Mouse (Mus musculus) inflammation-experienced regulatory T-cells, adult 6 months (primary cell): ENCODE measurements around the gene Arhgdia. TPM values are rescaled to one million over a fixed set of nuclear protein-coding genes. Genes with fewer than 3 reads are reported as not detected.

Source experiments
- ATAC-seq: one replicate; pipeline ENCODE4 v1.8.0; 2017
- polyA plus RNA-seq, 3 experiments: library from polyadenylated mRNA; unstranded; fragments of 100-300 nt; shearing (Covaris generic); gene quantifications; one replicate each; pipeline ENCODE4 v1.2.1; 2017

Arhgdia gene
- polyA plus RNA-seq, 3 experiments from 2014 or later = 624 to 862 (median 685) TPM

- ATAC-seq = no peak
These were observed 31.2 kb downstream of the Arhgdia start for GRCm38 (mm10) chr11:120549986-120550809.

DNA sequence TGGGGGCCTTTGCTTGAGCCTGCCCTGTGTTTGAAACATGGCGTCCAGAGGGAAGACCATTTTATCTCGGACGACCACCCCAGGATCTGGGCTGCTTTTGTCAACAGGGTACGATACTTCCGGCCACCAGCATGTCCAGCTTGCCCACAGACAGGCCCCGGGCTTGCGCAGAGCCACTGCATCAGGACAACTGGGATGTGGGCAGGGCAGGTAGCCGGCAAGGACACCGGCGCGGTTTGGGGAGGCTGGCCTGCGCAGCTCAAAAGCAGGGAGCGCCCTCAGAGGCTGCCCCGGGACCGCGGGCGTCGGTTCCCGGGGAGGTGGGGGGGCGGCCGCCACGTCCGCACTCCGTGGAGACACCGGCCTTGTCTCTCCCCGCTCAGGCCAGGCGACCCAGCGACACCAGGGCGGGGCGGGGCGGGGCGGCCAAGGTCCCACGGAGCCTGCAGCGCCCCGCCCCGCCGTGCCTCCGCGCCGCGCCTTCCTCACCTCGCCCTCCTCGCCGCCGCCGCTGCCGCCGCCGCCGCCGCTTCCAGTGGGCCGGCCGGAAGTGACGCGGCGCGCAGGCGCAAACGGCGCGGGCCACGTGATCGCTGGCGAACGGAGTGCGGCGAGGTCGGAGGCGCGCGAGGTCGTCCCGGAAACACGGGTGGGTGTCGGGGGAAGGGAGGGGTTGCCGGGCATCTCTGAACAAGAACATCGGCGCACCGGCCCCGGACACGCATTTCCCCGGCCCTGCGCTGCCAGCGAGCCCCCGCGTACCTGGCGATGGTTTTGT is 32.1 kb downstream of the Arhgdia start, which contains the start of gene Mcrip1:
Gene Mcrip1, minus strand, starts transcription at position 560 of the 778 bp plus-strand sequence.
- peak; percentile 78 for ATAC-seq

- no peak for ATAC-seq
These were observed 32.6 kb downstream of the Arhgdia start for GRCm38 (mm10) chr11:120548786-120549167.

DNA sequence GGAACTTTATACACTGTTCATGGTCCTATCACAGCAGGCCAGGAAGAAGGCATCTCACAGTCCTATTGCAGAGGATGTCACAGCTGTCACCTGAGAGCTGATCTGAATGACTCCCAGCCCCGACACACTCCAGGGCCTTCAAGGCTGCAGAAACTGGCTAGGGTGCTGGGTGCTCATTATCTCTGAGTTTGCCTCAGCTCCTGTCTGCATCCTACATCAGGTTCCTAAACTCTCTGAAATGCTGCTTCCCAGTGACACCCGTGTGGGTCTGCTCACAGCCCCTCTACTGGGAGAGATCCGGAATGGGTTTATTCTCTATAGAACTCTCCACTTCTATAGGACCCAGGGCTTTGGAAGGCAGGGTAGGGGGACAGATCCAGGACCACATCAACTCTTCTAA is 33.2 kb downstream of the Arhgdia start:
- ATAC-seq = no peak

DNA sequence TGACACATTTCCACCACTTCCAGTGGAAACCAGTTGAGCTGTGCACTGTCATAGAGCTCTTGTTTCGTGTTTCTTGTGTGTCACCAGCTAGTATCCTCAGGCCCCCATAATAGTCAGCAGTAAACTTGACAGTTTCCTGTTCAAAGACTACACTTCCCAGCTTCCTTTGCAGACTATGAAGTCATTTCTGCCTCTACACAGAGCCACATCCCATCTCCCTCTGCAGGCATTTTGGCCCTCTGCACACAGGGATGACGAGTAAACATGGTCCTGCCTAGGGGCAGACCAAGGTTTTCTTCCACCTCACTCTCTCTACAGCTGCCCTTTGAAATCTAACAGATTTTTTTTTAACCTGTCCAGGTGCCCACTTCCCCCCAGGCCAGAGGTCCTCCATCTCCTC is 34.0 kb downstream of the Arhgdia start:
- ATAC-seq = peak; percentile 58

DNA sequence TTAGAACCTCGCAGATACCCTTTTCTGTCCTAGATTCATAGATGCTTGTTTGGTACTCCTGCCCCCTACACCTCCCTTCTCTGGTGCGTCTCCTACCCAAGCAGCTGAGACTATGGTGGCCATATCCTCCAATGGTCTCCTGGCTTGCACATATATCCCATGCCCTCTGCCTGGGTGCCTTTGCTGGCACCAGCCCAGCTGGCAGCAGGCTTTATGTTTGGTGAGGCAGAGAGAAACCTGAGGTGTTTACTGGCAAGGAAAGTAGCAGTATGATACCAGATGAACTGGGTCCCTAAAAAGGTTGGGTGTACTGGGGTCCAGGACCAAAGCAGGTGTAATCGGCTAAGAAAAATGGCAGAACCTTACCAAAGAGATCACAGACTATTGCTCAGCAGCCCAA is 35.5 kb downstream of the Arhgdia start:
- no peak for ATAC-seq

- ATAC-seq = no peak
These were observed 39.0 kb downstream of the Arhgdia start for GRCm38 (mm10) chr11:120542376-120542775.

DNA sequence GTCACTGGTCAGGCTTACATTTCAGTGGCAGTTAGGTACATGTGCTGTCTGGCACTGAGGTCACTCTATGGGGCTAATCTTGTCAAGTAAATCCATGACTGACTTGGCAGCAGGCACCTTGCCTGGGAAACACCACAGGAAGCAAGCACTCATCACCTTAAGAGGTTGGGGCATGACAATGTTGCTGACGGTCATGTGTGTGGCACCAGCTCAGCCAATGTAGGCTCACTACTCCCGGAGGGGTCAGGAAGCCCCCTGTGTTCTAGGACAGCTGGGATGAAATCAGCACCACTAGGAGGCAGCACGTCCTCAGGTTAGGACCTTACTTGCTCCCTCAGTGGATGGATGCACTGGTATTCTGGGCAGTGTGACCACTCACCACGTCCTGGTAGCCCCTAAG is 39.5 kb downstream of the Arhgdia start:
- no peak for ATAC-seq

DNA sequence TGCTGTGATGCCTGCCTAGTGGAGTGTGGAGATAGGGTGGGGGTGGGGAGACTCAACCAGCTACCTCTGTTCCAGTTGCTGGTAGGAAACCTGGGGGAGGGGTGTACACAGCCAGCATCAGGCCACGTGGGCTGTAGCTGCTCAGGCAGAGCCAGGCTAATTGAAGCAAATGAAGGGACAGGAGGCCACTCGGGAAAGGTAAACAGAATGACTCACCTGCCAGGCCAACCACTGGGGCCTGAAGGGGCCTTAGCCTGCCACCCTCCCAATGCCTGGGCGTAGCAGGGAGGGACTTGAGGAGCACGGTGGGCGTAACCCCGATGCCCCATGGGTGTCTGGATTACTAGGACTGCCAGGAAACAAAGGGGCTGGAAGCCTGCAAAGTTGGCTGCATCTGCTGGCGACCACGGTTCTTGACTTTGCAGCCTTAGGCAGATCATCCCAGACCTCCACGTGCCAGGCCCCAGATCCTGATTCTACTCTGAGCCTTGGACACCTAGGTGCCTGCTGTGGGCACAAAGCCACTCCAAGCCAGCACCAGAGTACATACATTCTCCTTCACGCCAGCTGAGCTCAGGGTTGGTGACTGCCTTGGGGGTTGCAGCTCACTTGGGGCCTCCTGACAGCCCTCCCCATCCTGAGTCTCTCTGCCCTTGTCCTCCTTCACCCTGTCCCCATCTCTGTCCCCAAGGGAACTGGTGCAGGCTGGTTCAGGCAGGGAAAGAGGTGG is 42.0 kb downstream of the Arhgdia start:
- ATAC-seq = no peak

- ATAC-seq = no peak
These were observed 42.5 kb downstream of the Arhgdia start for GRCm38 (mm10) chr11:120538955-120539284.

DNA sequence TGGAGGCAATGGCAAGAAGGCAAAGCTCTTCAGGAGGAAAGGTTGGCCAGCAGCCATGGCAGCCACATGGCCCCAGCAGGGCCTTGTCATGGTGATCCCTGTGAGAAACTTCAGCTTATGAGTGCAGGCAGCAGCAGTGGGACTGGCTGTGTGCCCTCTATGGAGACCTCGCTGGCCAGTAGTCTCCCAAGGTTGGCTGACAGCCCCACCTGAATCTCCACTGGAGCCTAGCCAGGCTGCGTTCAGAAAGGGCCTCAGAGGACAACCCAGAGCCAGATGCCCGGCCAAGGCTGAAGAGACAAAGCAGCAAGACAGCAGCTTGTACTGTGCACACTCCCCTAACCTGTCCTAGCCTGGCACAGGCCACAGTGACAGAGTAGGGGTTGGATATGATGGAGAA is 42.9 kb downstream of the Arhgdia start:
- no peak for ATAC-seq

GRCm38 (mm10) chr11:120535804-120536203 is 45.6 kb downstream of the Arhgdia start:
- ATAC-seq = no peak

DNA sequence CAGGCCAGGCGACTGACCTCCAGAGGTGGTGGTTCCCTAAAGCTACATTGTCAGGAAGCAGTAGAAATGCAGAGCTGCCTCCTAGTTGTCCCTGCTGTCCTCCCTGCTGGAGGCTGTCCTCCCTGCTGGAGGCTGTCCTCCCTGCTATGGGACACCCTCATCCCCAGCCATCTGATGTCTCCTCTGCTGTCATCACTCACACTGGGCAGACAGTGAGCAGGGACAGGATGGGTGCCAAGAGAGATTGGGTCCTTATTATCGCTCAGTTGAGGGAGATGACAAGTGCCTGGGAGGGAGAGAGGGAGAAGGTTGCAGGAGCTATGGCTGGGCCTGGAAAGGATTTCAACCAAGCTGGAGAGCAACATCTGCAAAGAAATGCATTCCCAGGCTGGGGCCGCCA is 46.3 kb downstream of the Arhgdia start:
- ATAC-seq = no peak

DNA sequence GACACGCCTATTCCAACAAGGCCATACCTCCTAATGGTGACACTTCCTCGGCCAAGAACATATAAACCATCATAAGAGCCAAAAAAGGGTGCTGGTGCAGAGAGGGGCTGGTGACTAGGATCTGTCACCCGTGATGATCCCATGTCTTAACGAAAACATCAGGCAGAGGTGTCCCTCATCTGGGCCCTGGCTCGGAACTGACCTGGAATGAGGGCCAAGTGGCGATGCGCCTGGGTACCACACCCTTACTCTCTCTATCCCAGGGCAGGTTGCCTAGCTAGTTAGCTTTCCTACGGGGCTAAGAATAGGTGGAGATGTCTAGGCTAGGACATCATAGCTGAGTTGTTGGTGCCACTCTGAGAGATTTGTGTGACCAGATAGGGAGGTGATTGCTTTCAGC is 47.3 kb downstream of the Arhgdia start:
- no peak for ATAC-seq

GRCm38 (mm10) chr11:120531646-120532045 is 49.8 kb downstream of the Arhgdia start:
- ATAC-seq = no peak

DNA sequence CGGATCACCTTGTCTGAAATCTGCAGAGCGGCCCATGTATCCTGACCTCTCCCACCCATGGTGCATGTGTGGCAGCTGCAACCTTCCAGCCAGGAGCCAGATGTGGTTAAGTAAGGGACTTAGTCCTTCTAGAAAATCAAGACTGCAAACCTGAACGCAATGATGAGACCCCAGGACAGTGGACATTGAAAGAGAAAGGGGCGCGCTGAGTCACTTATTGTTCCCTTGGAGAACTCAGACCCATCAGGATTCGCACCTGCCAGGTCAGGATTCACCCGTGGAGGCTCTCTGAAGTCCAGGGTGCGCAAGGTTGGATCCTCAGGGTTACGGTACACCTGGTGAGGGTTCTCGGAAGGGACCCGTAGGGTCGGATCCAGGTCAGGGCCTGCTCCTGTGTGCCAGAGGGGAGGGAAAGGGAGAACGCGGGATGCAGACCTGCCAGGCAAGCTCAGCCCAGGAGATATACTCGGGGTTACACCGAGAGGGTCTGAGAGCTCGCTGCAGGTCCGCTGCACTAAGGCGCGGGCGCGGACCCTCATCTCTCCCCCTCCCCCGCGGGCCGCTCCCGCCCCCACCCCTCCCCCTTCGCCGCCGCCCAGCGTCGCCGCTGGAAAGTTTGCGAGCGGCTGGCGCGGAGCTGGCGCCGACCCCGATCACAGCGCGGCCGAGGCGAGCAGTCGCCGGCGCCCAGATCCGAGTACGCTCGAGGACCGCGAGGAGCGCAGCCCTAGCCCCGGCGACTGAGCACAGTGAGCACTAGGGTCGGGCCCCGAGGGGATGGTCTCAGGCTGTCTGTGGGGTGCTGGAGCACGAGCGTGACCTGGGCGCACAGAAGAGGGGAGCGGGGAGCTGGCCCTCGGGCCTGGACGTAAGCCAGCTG is 51.1 kb downstream of the Arhgdia start, which contains the start of gene Gcgr:
Gene Gcgr, plus strand, starts transcription at position 615 of the 880 bp plus-strand sequence.
- ATAC-seq = no peak

- ATAC-seq = no peak
These were observed 52.5 kb downstream of the Arhgdia start for GRCm38 (mm10) chr11:120528903-120529302.

Other genes starting within 250 kb of the Arhgdia start
- 1,000 to 10,000 TPM; 2,239 to 4,634 (median 2,897) TPM for gene Actg1, start 233.1 kb downstream of the Arhgdia start, polyA plus RNA-seq
- gene Fscn2, start 220.1 kb downstream of the Arhgdia start, polyA plus RNA-seq = under 1 TPM in 1 of 3 experiments, not detected in 2; 0.98 TPM
- gene Faap100, start 202.9 kb downstream of the Arhgdia start, polyA plus RNA-seq = 10 to 100 TPM; 15.9 to 23.1 (median 17.9) TPM
- 10 to 100 TPM in 2 of 3 experiments, 1 to 10 TPM in 1; 8.6 to 12.4 (median 11.0) TPM for gene Nploc4, start 143.9 kb downstream of the Arhgdia start, polyA plus RNA-seq
- under 1 TPM in 1 of 3 experiments, not detected in 2; 0.28 TPM for gene Tspan10, start 139.0 kb downstream of the Arhgdia start, polyA plus RNA-seq
- under 1 TPM in 2 of 3 experiments, not detected in 1; 0.15 to 0.56 TPM for gene Pde6g, start 128.1 kb downstream of the Arhgdia start, polyA plus RNA-seq
- gene Oxld1, start 123.6 kb downstream of the Arhgdia start, polyA plus RNA-seq = 1 to 10 TPM; 4.8 to 6.8 (median 5.1) TPM
- gene Ccdc137, start 123.5 kb downstream of the Arhgdia start, polyA plus RNA-seq = 10 to 100 TPM; 17.8 to 26.0 (median 17.9) TPM
- gene Arl16, start 114.0 kb downstream of the Arhgdia start, polyA plus RNA-seq = 10 to 100 TPM; 28.8 to 39.7 (median 33.1) TPM
- 10 to 100 TPM; 54.6 to 78.9 (median 73.0) TPM for gene Mrpl12, start 97.0 kb downstream of the Arhgdia start, polyA plus RNA-seq
- 10 to 100 TPM; 12.4 to 14.3 (median 12.7) TPM for gene Slc25a10, start 89.8 kb downstream of the Arhgdia start, polyA plus RNA-seq
- not detected for gene Gcgr, start 50.9 kb downstream of the Arhgdia start, polyA plus RNA-seq
- gene Mcrip1, start 31.9 kb downstream of the Arhgdia start, polyA plus RNA-seq = 100 to 1,000 TPM in 2 of 3 experiments, 10 to 100 TPM in 1; 93.4 to 136 (median 107) TPM
- gene Ppp1r27, start 30.5 kb downstream of the Arhgdia start, polyA plus RNA-seq = not detected
- 100 to 1,000 TPM; 135 to 164 (median 149) TPM for gene P4hb, start 8.4 kb downstream of the Arhgdia start, polyA plus RNA-seq
- gene Alyref, start 16.7 kb upstream of the Arhgdia start, polyA plus RNA-seq = 10 to 100 TPM; 15.8 to 76.9 (median 47.7) TPM
- 100 to 1,000 TPM; 110 to 147 (median 129) TPM for gene Anapc11, start 16.8 kb upstream of the Arhgdia start, polyA plus RNA-seq
- gene Npb, start 26.9 kb upstream of the Arhgdia start, polyA plus RNA-seq = 1 to 10 TPM in 1 of 3 experiments, under 1 TPM in 1, not detected in 1; 0.67 to 1.4 TPM
- 100 to 1,000 TPM in 2 of 3 experiments, 10 to 100 TPM in 1; 66.1 to 124 (median 113) TPM for gene Pcyt2, start 36.3 kb upstream of the Arhgdia start, polyA plus RNA-seq
- 10 to 100 TPM; 55.1 to 61.4 (median 60.4) TPM for gene Sirt7, start 43.6 kb upstream of the Arhgdia start, polyA plus RNA-seq
- 10 to 100 TPM; 15.3 to 15.8 (median 15.5) TPM for gene Mafg, start 52.0 kb upstream of the Arhgdia start, polyA plus RNA-seq
- gene Pycr1, start 62.1 kb upstream of the Arhgdia start, polyA plus RNA-seq = 1 to 10 TPM in 1 of 3 experiments, under 1 TPM in 1, not detected in 1; 0.86 to 1.7 TPM
- not detected for gene Myadml2, start 66.5 kb upstream of the Arhgdia start, polyA plus RNA-seq
- gene Notum, start 79.6 kb upstream of the Arhgdia start, polyA plus RNA-seq = not detected
- gene Aspscr1, start 91.3 kb upstream of the Arhgdia start, polyA plus RNA-seq = 100 to 1,000 TPM in 1 of 3 experiments, 10 to 100 TPM in 2; 79.4 to 107 (median 86.2) TPM
- 100 to 1,000 TPM; 154 to 181 (median 169) TPM for gene Cenpx, start 132.1 kb upstream of the Arhgdia start, polyA plus RNA-seq
- 10 to 100 TPM; 19.4 to 39.4 (median 20.8) TPM for gene Lrrc45, start 132.3 kb upstream of the Arhgdia start, polyA plus RNA-seq
- not detected for gene Rac3, start 139.8 kb upstream of the Arhgdia start, polyA plus RNA-seq
- gene Dcxr, start 145.7 kb upstream of the Arhgdia start, polyA plus RNA-seq = 10 to 100 TPM; 20.5 to 29.7 (median 26.5) TPM
- not detected for gene Cbr2, start 150.5 kb upstream of the Arhgdia start, polyA plus RNA-seq
- gene Hmga1b, start 181.2 kb upstream of the Arhgdia start, polyA plus RNA-seq = 10 to 100 TPM; 24.1 to 64.8 (median 62.8) TPM
- gene Rfng, start 202.6 kb upstream of the Arhgdia start, polyA plus RNA-seq = 1 to 10 TPM; 3.5 to 4.4 (median 3.7) TPM
- gene Gps1, start 202.6 kb upstream of the Arhgdia start, polyA plus RNA-seq = 100 to 1,000 TPM; 121 to 154 (median 127) TPM
- 10 to 100 TPM; 30.4 to 34.4 (median 34.3) TPM for gene Dus1l, start 214.8 kb upstream of the Arhgdia start, polyA plus RNA-seq
- 10 to 100 TPM; 22.7 to 31.3 (median 29.4) TPM for gene Fasn, start 242.9 kb upstream of the Arhgdia start, polyA plus RNA-seq